Mouse (Mus musculus): Measurements from ENCODE around the gene Aym1. TPM values are rescaled to one million over a fixed set of nuclear protein-coding genes. Genes with fewer than 3 reads are reported as not detected.
"Not testable (repeated sequence)": the region's sequence is repeated elsewhere in the genome, so short reads cannot be mapped to it uniquely, and the experiment has no call there.

Gene Aym1
- polyA plus RNA-seq, 1 experiment from 2014 or later: not detected

- Histone ChIP-seq H3K9me3 (replicated peaks; ENCODE audit: control insufficient read depth, low read length) (peaks cover 12% of the 10 kb centered on the region), H3K27me3 (ENCODE audit: control insufficient read depth, insufficient read depth, low read length) (peaks cover 56% of the 10 kb centered on the region), H3K4me3 (ENCODE audit: low read length) (no peak overlapping the region), H3K27ac (ENCODE audit: low read length) (no peak overlapping the region), H3K9ac (ENCODE audit: low read length) (no peak overlapping the region), H3K4me2 (ENCODE audit: low read depth, low read length) (no peak overlapping the region), H3K4me1 (ENCODE audit: control insufficient read depth, insufficient read depth, low read length) (no peaks in the 10 kb centered on the region), H3K36me3 (ENCODE audit: control insufficient read depth, insufficient read depth) (no peaks in the 10 kb centered on the region)
- ATAC-seq (replicated peaks; ENCODE audit: extremely low read depth, insufficient read depth, low FRiP score): no peak
- 46% methylated on average over 4 of the region's 4 CpGs for WGBS
These were observed 24.2 kb upstream of the Aym1 start for GRCm38 (mm10) chr5:113332899-113333298.

GRCm38 (mm10) chr5:113334621-113335530 lies 22.2 kb upstream of the Aym1 start:
- no peaks in the 10 kb centered on the region for H3K36me3 ChIP-seq (ENCODE audit: control insufficient read depth, insufficient read depth)
- peak overlapping the region; percentile 37 for H3K4me3 ChIP-seq (ENCODE audit: low read length)
- WGBS: 8% methylated on average over 34 of the region's 34 CpGs
- no peak overlapping the region for H3K9ac ChIP-seq (ENCODE audit: low read length)
- peak overlapping the region; percentile 43; the same call in 1 of the 2 replicates for H3K4me2 ChIP-seq (ENCODE audit: low read depth, low read length)
- H3K27ac ChIP-seq (ENCODE audit: low read length): no peak overlapping the region
- no peak for ATAC-seq (replicated peaks; ENCODE audit: extremely low read depth, insufficient read depth, low FRiP score)
- H3K27me3 ChIP-seq (ENCODE audit: control insufficient read depth, insufficient read depth, low read length): peaks cover 72% of the 10 kb centered on the region
- H3K4me1 ChIP-seq (ENCODE audit: control insufficient read depth, insufficient read depth, low read length): no peaks in the 10 kb centered on the region
- H3K9me3 ChIP-seq (replicated peaks; ENCODE audit: control insufficient read depth, low read length): peaks cover 4% of the 10 kb centered on the region; the same call in 1 of the 2 replicates

- Histone ChIP-seq H3K9me3 (replicated peaks; ENCODE audit: control insufficient read depth, low read length) (peaks cover 4% of the 10 kb centered on the region; the same call in 1 of the 2 replicates), H3K27ac (ENCODE audit: low read length) (no peak overlapping the region), H3K4me3 (ENCODE audit: low read length) (peak overlapping the region; percentile 37), H3K4me2 (ENCODE audit: low read depth, low read length) (peak overlapping the region; percentile 43; the same call in 1 of the 2 replicates), H3K36me3 (ENCODE audit: control insufficient read depth, insufficient read depth) (no peaks in the 10 kb centered on the region), H3K4me1 (ENCODE audit: control insufficient read depth, insufficient read depth, low read length) (no peaks in the 10 kb centered on the region), H3K27me3 (ENCODE audit: control insufficient read depth, insufficient read depth, low read length) (peaks cover 73% of the 10 kb centered on the region), H3K9ac (ENCODE audit: low read length) (no peak overlapping the region)
- WGBS: under 1% methylated on average over 17 of the region's 17 CpGs
- ATAC-seq (replicated peaks; ENCODE audit: extremely low read depth, insufficient read depth, low FRiP score): no peak
These were observed 21.4 kb upstream of the Aym1 start for GRCm38 (mm10) chr5:113335732-113336131.

- H3K4me2 ChIP-seq (ENCODE audit: low read depth, low read length): 0 out of 2 replicates have a peak overlapping the region, but pooled peaks have one; percentile 43
- ATAC-seq (replicated peaks; ENCODE audit: extremely low read depth, insufficient read depth, low FRiP score): no peak
- peaks cover 75% of the 10 kb centered on the region for H3K27me3 ChIP-seq (ENCODE audit: control insufficient read depth, insufficient read depth, low read length)
- no peaks in the 10 kb centered on the region for H3K4me1 ChIP-seq (ENCODE audit: control insufficient read depth, insufficient read depth, low read length)
- H3K4me3 ChIP-seq (ENCODE audit: low read length): peak overlapping the region; percentile 37
- no peak overlapping the region for H3K27ac ChIP-seq (ENCODE audit: low read length)
- 29% methylated on average over 9 of the region's 9 CpGs for WGBS
- no peaks in the 10 kb centered on the region for H3K36me3 ChIP-seq (ENCODE audit: control insufficient read depth, insufficient read depth)
- H3K9me3 ChIP-seq (replicated peaks; ENCODE audit: control insufficient read depth, low read length): peaks cover 4% of the 10 kb centered on the region; the same call in 1 of the 2 replicates
- H3K9ac ChIP-seq (ENCODE audit: low read length): no peak overlapping the region
These were observed 20.8 kb upstream of the Aym1 start for GRCm38 (mm10) chr5:113336281-113336680.

GRCm38 (mm10) chr5:113344635-113345386 lies 12.3 kb upstream of the Aym1 start:
- Histone ChIP-seq H3K9me3 (replicated peaks; ENCODE audit: control insufficient read depth, low read length) (no peaks in the 10 kb centered on the region), H3K27ac (ENCODE audit: low read length) (no peak overlapping the region), H3K9ac (ENCODE audit: low read length) (no peak overlapping the region), H3K4me1 (ENCODE audit: control insufficient read depth, insufficient read depth, low read length) (no peaks in the 10 kb centered on the region), H3K4me3 (ENCODE audit: low read length) (no peak overlapping the region), H3K27me3 (ENCODE audit: control insufficient read depth, insufficient read depth, low read length) (peaks cover 63% of the 10 kb centered on the region), H3K36me3 (ENCODE audit: control insufficient read depth, insufficient read depth) (no peaks in the 10 kb centered on the region), H3K4me2 (ENCODE audit: low read depth, low read length) (no peak overlapping the region)
- ATAC-seq (replicated peaks; ENCODE audit: extremely low read depth, insufficient read depth, low FRiP score): no peak
- WGBS: 30% methylated on average over 16 of the region's 16 CpGs

GRCm38 (mm10) chr5:113345781-113346180 lies 11.3 kb upstream of the Aym1 start:
- peaks cover 71% of the 10 kb centered on the region for H3K27me3 ChIP-seq (ENCODE audit: control insufficient read depth, insufficient read depth, low read length)
- 11% methylated on average over 11 of the region's 11 CpGs for WGBS
- no peak for ATAC-seq (replicated peaks; ENCODE audit: extremely low read depth, insufficient read depth, low FRiP score)
- H3K9ac ChIP-seq (ENCODE audit: low read length): no peak overlapping the region
- no peaks in the 10 kb centered on the region for H3K4me1 ChIP-seq (ENCODE audit: control insufficient read depth, insufficient read depth, low read length)
- no peak overlapping the region for H3K4me3 ChIP-seq (ENCODE audit: low read length)
- H3K27ac ChIP-seq (ENCODE audit: low read length): no peak overlapping the region
- H3K4me2 ChIP-seq (ENCODE audit: low read depth, low read length): no peak overlapping the region
- no peaks in the 10 kb centered on the region for H3K9me3 ChIP-seq (replicated peaks; ENCODE audit: control insufficient read depth, low read length)
- H3K36me3 ChIP-seq (ENCODE audit: control insufficient read depth, insufficient read depth): no peaks in the 10 kb centered on the region

GRCm38 (mm10) chr5:113346651-113347050 lies 10.4 kb upstream of the Aym1 start:
- not testable (repeated sequence) for ATAC-seq (replicated peaks; ENCODE audit: extremely low read depth, insufficient read depth, low FRiP score); H3K9me3 ChIP-seq (replicated peaks; ENCODE audit: control insufficient read depth, low read length); H3K4me1 ChIP-seq (ENCODE audit: control insufficient read depth, insufficient read depth, low read length); H3K9ac ChIP-seq (ENCODE audit: low read length); H3K27ac ChIP-seq (ENCODE audit: low read length); H3K4me2 ChIP-seq (ENCODE audit: low read depth, low read length); H3K4me3 ChIP-seq (ENCODE audit: low read length); H3K36me3 ChIP-seq (ENCODE audit: control insufficient read depth, insufficient read depth)
- H3K27me3 ChIP-seq (ENCODE audit: control insufficient read depth, insufficient read depth, low read length): peaks cover 72% of the 10 kb centered on the region
- 34% methylated on average over 6 of the region's 6 CpGs for WGBS

- Histone ChIP-seq H3K9me3 (replicated peaks; ENCODE audit: control insufficient read depth, low read length) (no peaks in the 10 kb centered on the region), H3K4me2 (ENCODE audit: low read depth, low read length) (no peak overlapping the region), H3K27ac (ENCODE audit: low read length) (no peak overlapping the region), H3K9ac (ENCODE audit: low read length) (no peak overlapping the region), H3K4me1 (ENCODE audit: control insufficient read depth, insufficient read depth, low read length) (no peaks in the 10 kb centered on the region), H3K27me3 (ENCODE audit: control insufficient read depth, insufficient read depth, low read length) (peaks cover 73% of the 10 kb centered on the region), H3K4me3 (ENCODE audit: low read length) (no peak overlapping the region), H3K36me3 (ENCODE audit: control insufficient read depth, insufficient read depth) (no peaks in the 10 kb centered on the region)
- WGBS: 29% methylated on average over 12 of the region's 12 CpGs
- no peak for ATAC-seq (replicated peaks; ENCODE audit: extremely low read depth, insufficient read depth, low FRiP score)
These were observed 9.5 kb upstream of the Aym1 start for GRCm38 (mm10) chr5:113347593-113347992.

GRCm38 (mm10) chr5:113348597-113348996 lies 8.5 kb upstream of the Aym1 start:
- 24% methylated on average over 13 of the region's 13 CpGs for WGBS
- ATAC-seq (replicated peaks; ENCODE audit: extremely low read depth, insufficient read depth, low FRiP score): no peak

More at GRCm38 (mm10) chr5:113348597-113348996, 8.5 kb upstream of the Aym1 start:
- Histone ChIP-seq H3K9me3 (replicated peaks; ENCODE audit: control insufficient read depth, low read length) (no peaks in the 10 kb centered on the region), H3K4me2 (ENCODE audit: low read depth, low read length) (no peak overlapping the region), H3K27me3 (ENCODE audit: control insufficient read depth, insufficient read depth, low read length) (peaks cover 81% of the 10 kb centered on the region), H3K36me3 (ENCODE audit: control insufficient read depth, insufficient read depth) (no peaks in the 10 kb centered on the region), H3K9ac (ENCODE audit: low read length) (no peak overlapping the region), H3K27ac (ENCODE audit: low read length) (no peak overlapping the region), H3K4me3 (ENCODE audit: low read length) (no peak overlapping the region), H3K4me1 (ENCODE audit: control insufficient read depth, insufficient read depth, low read length) (no peaks in the 10 kb centered on the region)

All from heart, embryonic 16.5 days (tissue).